Mouse (Mus musculus) testis, postnatal 14 days (tissue): Measurements from ENCODE around the gene Clptm1l.

Experiments used
- DNase-seq: peaks from one replicate; pipeline ENCODE4 v3.0.0; 2021; ENCODE audit warnings: low spot score

Gene Clptm1l

GRCm38 (mm10) chr13:73660163-73660695 lies 56.4 kb downstream of the Clptm1l start:
- no peak for DNase-seq
